Mouse (Mus musculus) lung, embryonic 16.5 days (tissue): ENCODE measurements around the gene Lin28b. TPM values are rescaled to one million over a fixed set of nuclear protein-coding genes. Genes with fewer than 3 reads are reported as not detected.

Experiments
- ATAC-seq: fragments of 200-750 bp; cut with Nextera tagmentation; 2 replicates; pipeline ENCODE4 v1.8.0; 2017; ENCODE audit warnings: low read depth, mild to moderate bottlenecking, moderate library complexity
- H3K27ac ChIP-seq: fragments of 300-500 bp; sonication (generic); 2 replicates; pipeline ENCODE4 v1.5.1; 2014; ENCODE audit warnings: mild to moderate bottlenecking, control low read depth, low read length
- H3K27me3 ChIP-seq: fragments of 300-500 bp; sonication (generic); 2 replicates; pipeline ENCODE4 v1.6.1; 2014; ENCODE audit warnings: low read depth, low read length, mixed read lengths; ENCODE audit not compliant: control insufficient read depth, insufficient read depth
- H3K36me3 ChIP-seq: fragments of 300-500 bp; sonication (generic); 2 replicates; pipeline ENCODE4 v1.6.1; 2014; ENCODE audit warnings: low read length; ENCODE audit not compliant: control insufficient read depth, insufficient read depth
- H3K4me1 ChIP-seq: fragments of 300-500 bp; sonication (generic); replicated peaks from 2 replicates; pipeline ENCODE4 v1.6.1; 2014; ENCODE audit warnings: low read length, mixed read lengths; ENCODE audit not compliant: control insufficient read depth, insufficient read depth
- H3K4me2 ChIP-seq: fragments of 300-500 bp; sonication (generic); 2 replicates; pipeline ENCODE4 v1.6.1; 2014; ENCODE audit warnings: low read depth, low read length, control low read depth
- H3K4me3 ChIP-seq: fragments of 300-500 bp; sonication (generic); 2 replicates; pipeline ENCODE4 v1.5.1; 2014; ENCODE audit warnings: mild to moderate bottlenecking, low read length, control low read depth
- H3K9ac ChIP-seq: fragments of 300-500 bp; sonication (generic); 2 replicates; pipeline ENCODE4 v1.6.1; 2014; ENCODE audit warnings: low read length, control low read depth
- H3K9me3 ChIP-seq: fragments of 300-500 bp; sonication (generic); 2 replicates; pipeline ENCODE4 v1.6.1; 2016; ENCODE audit warnings: low read length; ENCODE audit not compliant: control insufficient read depth
- WGBS: fragments of 180-500 bp; shearing (Covaris S2); extraction: QIAGEN DNeasy Blood & Tissue Kit; methylation state at CpG from one replicate; pipeline ENCODE4 v1.1.7; 2014; 5-methylcytosine and 5-hydroxymethylcytosine counted together
- polyA plus RNA-seq: library from polyadenylated mRNA; unstranded; fragments of >200 nt; fragmentation: Nextera tagmentation; extraction: Ambion mirVana; gene quantifications from 2 replicates; pipeline ENCODE4 v1.2.1, GENCODE M21; 2015

The Lin28b gene
- polyA plus RNA-seq, 1 experiment from 2014 or later, result 0.48 TPM

GRCm38 (mm10) chr10:45472431-45473142 lies 13.6 kb downstream of the Lin28b start:
- Histone ChIP-seq H3K4me2 (no peak overlapping the region), H3K36me3 (no peaks in the 10 kb centered on the region), H3K27ac (no peak overlapping the region), H3K4me1 (peaks cover 9% of the 10 kb centered on the region; the same call in 1 of the 2 replicates), H3K9ac (no peak overlapping the region), H3K4me3 (no peak overlapping the region), H3K27me3 (peaks cover 33% of the 10 kb centered on the region), H3K9me3 (no peaks in the 10 kb centered on the region)
- WGBS, result 13% methylated on average over 6 of the region's 6 CpGs
- ATAC-seq, result no peak

- ATAC-seq, result no peak
- Histone ChIP-seq H3K9me3 (no peaks in the 10 kb centered on the region), H3K36me3 (no peaks in the 10 kb centered on the region), H3K27me3 (peaks cover 33% of the 10 kb centered on the region), H3K9ac (no peak overlapping the region), H3K4me2 (no peak overlapping the region), H3K4me1 (peaks cover 9% of the 10 kb centered on the region; the same call in 1 of the 2 replicates), H3K27ac (no peak overlapping the region), H3K4me3 (no peak overlapping the region)
- WGBS, result 18% methylated on average over 3 of the region's 3 CpGs
These were observed 14.9 kb downstream of the Lin28b start for GRCm38 (mm10) chr10:45471321-45471720.

- peak overlapping the region; percentile 45 for H3K9ac ChIP-seq
- peaks cover 33% of the 10 kb centered on the region for H3K27me3 ChIP-seq
- ATAC-seq, result no peak
- 2% methylated on average over 13 of the region's 13 CpGs for WGBS
- H3K4me3 ChIP-seq, result peak overlapping the region; percentile 49
- H3K4me1 ChIP-seq, result peaks cover 9% of the 10 kb centered on the region; the same call in 1 of the 2 replicates
- H3K9me3 ChIP-seq, result no peaks in the 10 kb centered on the region
- H3K4me2 ChIP-seq, result peak overlapping the region; percentile 56
- H3K36me3 ChIP-seq, result no peaks in the 10 kb centered on the region
- no peak overlapping the region for H3K27ac ChIP-seq
These were observed 16.0 kb downstream of the Lin28b start for GRCm38 (mm10) chr10:45470079-45470739.

- Histone ChIP-seq H3K27ac (no peak overlapping the region), H3K9ac (peak overlapping the region; percentile 45), H3K9me3 (no peaks in the 10 kb centered on the region), H3K27me3 (peaks cover 30% of the 10 kb centered on the region), H3K4me2 (peak overlapping the region; percentile 56), H3K36me3 (no peaks in the 10 kb centered on the region), H3K4me1 (peaks cover 9% of the 10 kb centered on the region; the same call in 1 of the 2 replicates), H3K4me3 (peak overlapping the region; percentile 49)
- peak; percentile 54 for ATAC-seq
- WGBS, result 1% methylated on average over 21 of the region's 21 CpGs
These were observed 16.9 kb downstream of the Lin28b start for GRCm38 (mm10) chr10:45469027-45469996.

GRCm38 (mm10) chr10:45468180-45468915 lies 17.8 kb downstream of the Lin28b start:
- no peak for ATAC-seq
- peaks cover 26% of the 10 kb centered on the region for H3K27me3 ChIP-seq
- no peak overlapping the region for H3K9ac ChIP-seq
- peak overlapping the region; percentile 29; the same call in 1 of the 2 replicates for H3K4me2 ChIP-seq
- no peaks in the 10 kb centered on the region for H3K9me3 ChIP-seq
- no peak overlapping the region for H3K27ac ChIP-seq
- H3K4me3 ChIP-seq, result peak overlapping the region; percentile 13; the same call in 1 of the 2 replicates
- WGBS, result 23% methylated on average over 4 of the region's 4 CpGs
- no peaks in the 10 kb centered on the region for H3K36me3 ChIP-seq
- H3K4me1 ChIP-seq, result peaks cover 9% of the 10 kb centered on the region; the same call in 1 of the 2 replicates

GRCm38 (mm10) chr10:45458637-45459036 lies 27.6 kb downstream of the Lin28b start:
- Histone ChIP-seq H3K27ac (no peak overlapping the region), H3K9me3 (no peaks in the 10 kb centered on the region), H3K4me3 (no peak overlapping the region), H3K9ac (no peak overlapping the region), H3K27me3 (no peaks in the 10 kb centered on the region), H3K4me1 (no peaks in the 10 kb centered on the region), H3K36me3 (no peaks in the 10 kb centered on the region), H3K4me2 (no peak overlapping the region)
- 41% methylated on average over 2 of the region's 2 CpGs for WGBS
- ATAC-seq, result no peak

- WGBS, result 26% methylated on average over 2 of the region's 2 CpGs
- Histone ChIP-seq H3K9me3 (no peaks in the 10 kb centered on the region), H3K9ac (no peak overlapping the region), H3K27me3 (no peaks in the 10 kb centered on the region), H3K4me3 (no peak overlapping the region), H3K36me3 (no peaks in the 10 kb centered on the region), H3K27ac (no peak overlapping the region), H3K4me2 (no peak overlapping the region), H3K4me1 (no peaks in the 10 kb centered on the region)
- no peak for ATAC-seq
These were observed 28.1 kb downstream of the Lin28b start for GRCm38 (mm10) chr10:45458074-45458473.

GRCm38 (mm10) chr10:45446625-45447024 lies 39.6 kb downstream of the Lin28b start:
- H3K4me1 ChIP-seq, result no peaks in the 10 kb centered on the region; the same call in 1 of the 2 replicates
- no peak overlapping the region for H3K27ac ChIP-seq
- no peak overlapping the region; the same call in 1 of the 2 replicates for H3K4me2 ChIP-seq
- H3K36me3 ChIP-seq, result no peaks in the 10 kb centered on the region
- H3K4me3 ChIP-seq, result no peak overlapping the region
- no peak for ATAC-seq
- no peak overlapping the region for H3K9ac ChIP-seq
- no peaks in the 10 kb centered on the region for H3K27me3 ChIP-seq
- H3K9me3 ChIP-seq, result no peaks in the 10 kb centered on the region
